Comparison of ENCODE assay signal across 25 mouse cellular contexts in the genomic region with DNA sequence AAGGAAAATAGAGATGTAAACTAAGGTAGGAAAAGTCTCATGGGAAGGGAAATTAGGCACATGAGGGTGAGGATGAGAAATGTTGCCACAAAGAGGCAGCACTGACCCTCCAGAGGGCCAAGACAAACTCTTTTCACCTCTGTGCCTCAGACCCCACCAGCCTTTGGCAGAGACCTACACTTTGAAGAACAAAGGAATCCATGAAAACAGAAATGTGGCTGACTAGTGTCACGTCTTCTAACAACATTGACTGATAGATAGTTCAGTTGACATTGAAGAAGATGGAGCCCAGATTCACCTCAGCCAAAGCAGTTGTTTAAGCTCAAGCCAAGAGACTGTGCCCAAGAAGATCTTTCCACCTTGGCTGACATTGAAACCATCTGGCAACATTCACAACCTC. TPM values are rescaled to one million over a fixed set of nuclear protein-coding genes. Genes with fewer than 3 reads are reported as not detected.
DNase-seq lines count a peak whose midpoint lies in the region; ATAC-seq lines count a peak whose summit lies in the region.
"Had no signal": no experiment of that assay in that cellular context is flagged by ENCODE, and none has a peak within 500 bp of the region (broad histone marks: within the 10 kb centered on the region; RNA-seq: fewer than 3 reads in every experiment).

No protein-coding gene starts in this region.

- H3K27ac ChIP-seq in heart, embryonic 12.5 days (ENCODE audit: poor library complexity, severe bottlenecking): peak overlapping the region; percentile 20
- peak overlapping the region; percentile 34 to 52 for H3K27ac ChIP-seq in heart, embryonic 14.5 days (replicated peaks in 1 of 2; ENCODE audit: control insufficient read depth in 1 of 2, insufficient read depth in 1 of 2, low read depth in 2 of 2, low read length in 2 of 2)
- peak overlapping the region; percentile 54 for H3K27ac ChIP-seq in heart, embryonic 16.5 days (ENCODE audit: low read length)
- H3K27ac ChIP-seq in midbrain, embryonic 11.5 days (ENCODE audit: low read depth, low read length): no peak overlapping the region
- no peak overlapping the region for H3K27ac ChIP-seq in midbrain, embryonic 16.5 days (ENCODE audit: low read length)
- H3K27ac ChIP-seq: embryonic facial prominence, embryonic 13.5 days; embryonic facial prominence, embryonic 15.5 days; forebrain, embryonic 10.5 days; forebrain, embryonic 12.5 days had no signal

- no peak for ATAC-seq in heart, embryonic 12.5 days (ENCODE audit: insufficient number of reproducible peaks, low FRiP score)
- no peak for ATAC-seq in heart, embryonic 14.5 days (ENCODE audit: insufficient number of reproducible peaks, insufficient read depth, low FRiP score, low read depth)
- ATAC-seq in heart, embryonic 16.5 days (replicated peaks; ENCODE audit: extremely low read depth, insufficient read depth, low FRiP score): no peak
- no peak for ATAC-seq in midbrain, embryonic 11.5 days (ENCODE audit: low FRiP score)
- ATAC-seq in midbrain, embryonic 16.5 days: no peak
- ATAC-seq: forebrain, embryonic 14.5 days had no signal

- no peaks in the 10 kb centered on the region; the same call in 1 of the 2 replicates for H3K36me3 ChIP-seq in heart, embryonic 12.5 days
- no peaks in the 10 kb centered on the region for H3K36me3 ChIP-seq in heart, embryonic 14.5 days (ENCODE audit: control insufficient read depth, insufficient read depth, low read length)
- no peaks in the 10 kb centered on the region for H3K36me3 ChIP-seq in heart, embryonic 16.5 days (ENCODE audit: control insufficient read depth, insufficient read depth)
- no peaks in the 10 kb centered on the region for H3K36me3 ChIP-seq in midbrain, embryonic 11.5 days (ENCODE audit: control insufficient read depth, insufficient read depth, low read length)
- H3K36me3 ChIP-seq in midbrain, embryonic 16.5 days (ENCODE audit: control insufficient read depth, insufficient read depth, low read length): no peaks in the 10 kb centered on the region
- H3K36me3 ChIP-seq: embryonic facial prominence, embryonic 13.5 days; embryonic facial prominence, embryonic 15.5 days; forebrain, embryonic 10.5 days; forebrain, embryonic 12.5 days had no signal

- 59% methylated on average over 1 of the region's 1 CpGs for WGBS in heart, embryonic 12.5 days
- 44% methylated on average over 1 of the region's 1 CpGs for WGBS in heart, embryonic 14.5 days
- 58% methylated on average over 1 of the region's 1 CpGs for WGBS in heart, embryonic 16.5 days
- WGBS in midbrain, embryonic 11.5 days: 80% methylated on average over 1 of the region's 1 CpGs
- 73% methylated on average over 1 of the region's 1 CpGs for WGBS in midbrain, embryonic 16.5 days

- H3K4me1 ChIP-seq in heart, embryonic 12.5 days (replicated peaks): peaks cover 58% of the 10 kb centered on the region
- H3K4me1 ChIP-seq in heart, embryonic 14.5 days (ENCODE audit: control insufficient read depth in 2 of 2, insufficient read depth in 2 of 2, low read length in 2 of 2): peaks cover 20 to 56% of the 10 kb centered on the region in 2 experiments
- peaks cover 34% of the 10 kb centered on the region for H3K4me1 ChIP-seq in heart, embryonic 16.5 days (ENCODE audit: control insufficient read depth, insufficient read depth, low read length)
- H3K4me1 ChIP-seq in midbrain, embryonic 11.5 days (ENCODE audit: control insufficient read depth, insufficient read depth, low read length): no peaks in the 10 kb centered on the region
- no peaks in the 10 kb centered on the region for H3K4me1 ChIP-seq in midbrain, embryonic 16.5 days (ENCODE audit: control insufficient read depth, insufficient read depth, low read length)
- H3K4me1 ChIP-seq: forebrain, embryonic 10.5 days; forebrain, embryonic 12.5 days had no signal

- no peaks in the 10 kb centered on the region for H3K9me3 ChIP-seq in heart, embryonic 12.5 days (replicated peaks)
- H3K9me3 ChIP-seq in heart, embryonic 14.5 days (ENCODE audit: control insufficient read depth, low read length): no peaks in the 10 kb centered on the region
- no peaks in the 10 kb centered on the region for H3K9me3 ChIP-seq in heart, embryonic 16.5 days (replicated peaks; ENCODE audit: control insufficient read depth, low read length)
- no peaks in the 10 kb centered on the region for H3K9me3 ChIP-seq in midbrain, embryonic 11.5 days (ENCODE audit: control insufficient read depth, low read length)
- no peaks in the 10 kb centered on the region for H3K9me3 ChIP-seq in midbrain, embryonic 16.5 days (replicated peaks; ENCODE audit: control insufficient read depth, low read length, poor library complexity, severe bottlenecking)
- H3K9me3 ChIP-seq: embryonic facial prominence, embryonic 13.5 days; embryonic facial prominence, embryonic 15.5 days; forebrain, embryonic 10.5 days; forebrain, embryonic 12.5 days had no signal

- no peak overlapping the region for H3K4me3 ChIP-seq in heart, embryonic 12.5 days
- no peak overlapping the region for H3K4me3 ChIP-seq in heart, embryonic 14.5 days (ENCODE audit: control insufficient read depth in 1 of 2, insufficient read depth in 1 of 2, low read depth in 1 of 2, low read length in 2 of 2)
- no peak overlapping the region for H3K4me3 ChIP-seq in heart, embryonic 16.5 days (ENCODE audit: low read length)
- H3K4me3 ChIP-seq in midbrain, embryonic 11.5 days (ENCODE audit: low read depth, low read length): no peak overlapping the region
- H3K4me3 ChIP-seq in midbrain, embryonic 16.5 days (ENCODE audit: low read depth, low read length): no peak overlapping the region
- H3K4me3 ChIP-seq: embryonic facial prominence, embryonic 13.5 days; embryonic facial prominence, embryonic 15.5 days; erythroblast, embryonic 14.5 days; forebrain, embryonic 10.5 days; forebrain, embryonic 12.5 days had no signal

- no peaks in the 10 kb centered on the region for H3K27me3 ChIP-seq in heart, embryonic 12.5 days (replicated peaks)
- H3K27me3 ChIP-seq in heart, embryonic 14.5 days (ENCODE audit: control insufficient read depth, insufficient read depth, low read length): no peaks in the 10 kb centered on the region
- H3K27me3 ChIP-seq in heart, embryonic 16.5 days (ENCODE audit: control insufficient read depth, insufficient read depth, low read length): no peaks in the 10 kb centered on the region
- no peaks in the 10 kb centered on the region for H3K27me3 ChIP-seq in midbrain, embryonic 11.5 days (ENCODE audit: control insufficient read depth, insufficient read depth, low read length)
- H3K27me3 ChIP-seq in midbrain, embryonic 16.5 days (ENCODE audit: control insufficient read depth, insufficient read depth, low read depth, low read length): no peaks in the 10 kb centered on the region
- H3K27me3 ChIP-seq: embryonic facial prominence, embryonic 13.5 days; embryonic facial prominence, embryonic 15.5 days; forebrain, embryonic 12.5 days had no signal

- no peak for DNase-seq in heart, postnatal 4 days
- DNase-seq in heart, adult 9 months (ENCODE audit: low spot score in 2 of 2): no peak
- no peak for DNase-seq in heart, adult 8-10 months (ENCODE audit: low spot score)
- DNase-seq in midbrain, embryonic 11.5 days (ENCODE audit: low spot score, missing footprints): peak; percentile 69
- DNase-seq: adrenal gland, postnatal 10 days; adrenal gland, postnatal 25 days; cerebellum, adult 11 months; cerebellum, adult 18-20 months; cerebellum, adult 8-10 months; cerebellum, adult 9-11 months; cerebellum, postnatal 14 days; cerebellum, postnatal 36 days; embryo, embryonic 11 days had no signal

- no peak overlapping the region for H3K9ac ChIP-seq in heart, embryonic 12.5 days
- H3K9ac ChIP-seq in heart, embryonic 14.5 days (ENCODE audit: low read length): no peak overlapping the region
- H3K9ac ChIP-seq in heart, embryonic 16.5 days (ENCODE audit: low read length): no peak overlapping the region
- H3K9ac ChIP-seq in midbrain, embryonic 11.5 days (ENCODE audit: low read length): no peak overlapping the region
- no peak overlapping the region for H3K9ac ChIP-seq in midbrain, embryonic 16.5 days (ENCODE audit: low read depth, low read length)
- H3K9ac ChIP-seq: embryonic facial prominence, embryonic 13.5 days; embryonic facial prominence, embryonic 15.5 days; forebrain, embryonic 12.5 days had no signal

- H3K4me2 ChIP-seq in heart, embryonic 12.5 days: no peak overlapping the region
- H3K4me2 ChIP-seq in heart, embryonic 14.5 days (ENCODE audit: low read length): no peak overlapping the region
- no peak overlapping the region for H3K4me2 ChIP-seq in heart, embryonic 16.5 days (ENCODE audit: low read depth, low read length)
- no peak overlapping the region for H3K4me2 ChIP-seq in midbrain, embryonic 11.5 days
- no peak overlapping the region for H3K4me2 ChIP-seq in midbrain, embryonic 16.5 days (ENCODE audit: low read length)
- H3K4me2 ChIP-seq: embryonic facial prominence, embryonic 13.5 days; embryonic facial prominence, embryonic 15.5 days; forebrain, embryonic 12.5 days had no signal

RNA-seq across cellular contexts. Expression of a gene that starts 57.8 kb away (rescaled TPM):
- 72.9 and 74.5 TPM in 2 replicates for polyA plus RNA-seq in heart, embryonic 12.5 days (2016; fragmentation: Nextera tagmentation; extraction: Ambion mirVana)
- total RNA-seq in heart, postnatal 4 days (2021): 10 to 100 TPM; 73.5 to 80.4 TPM
- 59.6 and 66.0 TPM in 2 replicates for polyA plus RNA-seq in heart, embryonic 14.5 days (2014; fragmentation: Nextera tagmentation; extraction: Ambion mirVana)
- 57.5 and 60.2 TPM in 2 replicates for polyA plus RNA-seq in heart, embryonic 16.5 days (2015; fragmentation: Nextera tagmentation; extraction: Ambion mirVana)
- 10 to 100 TPM; 29.2 to 44.2 (median 39.5) TPM for total RNA-seq in heart, adult 8-10 months (2022)
- polyA plus RNA-seq in midbrain, embryonic 11.5 days (2014; fragmentation: Nextera tagmentation; extraction: Ambion mirVana): 21.1 and 21.4 TPM in 2 replicates
- 11.2 and 12.7 TPM in 2 replicates for polyA plus RNA-seq in midbrain, embryonic 16.5 days (2015; fragmentation: Nextera tagmentation; extraction: Ambion mirVana)
- total RNA-seq: common myeloid progenitor, adult 5-6 weeks; MEL had no signal
- polyA plus RNA-seq: erythroblast, embryonic 14.5 days had no signal

Comparison
In these comparisons a context has a peak if more than half of its experiments do, and no peak if none do; other contexts are left out.
1. H3K27ac ChIP-seq: peak in heart, embryonic 12.5 days (single experiment), heart, embryonic 14.5 days (2 of 2) and heart, embryonic 16.5 days (single experiment); none in midbrain, embryonic 11.5 days (single experiment) and midbrain, embryonic 16.5 days (single experiment).